Mouse (Mus musculus) kidney, postnatal 0 days (tissue): ENCODE measurements at regions not wholly inside any gene's neighbourhood (a gene's known extent, or its start where the extent isn't known, plus 50 kb on each side); places are given as distances from the start of the nearest gene placed in this dataset.

ENCODE experiments used
- ATAC-seq: fragments of 200-750 bp; cut with Nextera tagmentation; replicated peaks from 2 replicates; pipeline ENCODE4 v1.8.0; 2017; ENCODE audit warnings: low read depth, moderate number of reproducible peaks, moderate TSS enrichment, moderate library complexity; ENCODE audit not compliant: low FRiP score
- DNase-seq: peaks from one replicate; pipeline ENCODE4 v3.0.0-alpha.2; 2016; ENCODE audit warnings: low spot score
- H3K27ac ChIP-seq: fragments of 300-500 bp; sonication (generic); 2 replicates; pipeline ENCODE4 v1.5.1; 2014; ENCODE audit warnings: mild to moderate bottlenecking
- H3K27me3 ChIP-seq: fragments of 300-500 bp; sonication (generic); 2 replicates; pipeline ENCODE4 v1.6.1; 2014; ENCODE audit warnings: low read length, mixed read lengths; ENCODE audit not compliant: insufficient read depth
- H3K36me3 ChIP-seq: fragments of 300-500 bp; sonication (generic); 2 replicates; pipeline ENCODE4 v1.6.1; 2014; ENCODE audit warnings: low read length, mixed read lengths; ENCODE audit not compliant: insufficient read depth
- H3K4me1 ChIP-seq: fragments of 300-500 bp; sonication (generic); replicated peaks from 2 replicates; pipeline ENCODE4 v1.6.1; 2014; ENCODE audit warnings: antibody characterized with exemption, low read length, mixed read lengths; ENCODE audit not compliant: insufficient read depth
- H3K4me2 ChIP-seq: fragments of 300-500 bp; sonication (generic); 2 replicates; pipeline ENCODE4 v1.6.1; 2014; ENCODE audit warnings: mild to moderate bottlenecking, low read length, moderate library complexity, mixed read lengths
- H3K4me3 ChIP-seq: fragments of 300-500 bp; sonication (generic); replicated peaks from 2 replicates; pipeline ENCODE4 v1.5.1; 2014; ENCODE audit warnings: low read depth, low read length
- H3K9ac ChIP-seq: fragments of 300-500 bp; sonication (generic); 2 replicates; pipeline ENCODE4 v1.6.1; 2014; ENCODE audit warnings: low read depth, low read length
- H3K9me3 ChIP-seq: fragments of 300-500 bp; sonication (generic); replicated peaks from 2 replicates; pipeline ENCODE4 v1.6.1; 2016; ENCODE audit warnings: low read length, inconsistent platforms, mixed read lengths
- CTCF ChIP-seq: IDR thresholded peaks from 2 replicates; pipeline ENCODE4 v1.5.1; 2016; ENCODE audit warnings: antibody characterized with exemption, low read depth, mild to moderate bottlenecking, moderate library complexity
- WGBS: fragments of 180-500 bp; shearing (Covaris S2); extraction: QIAGEN DNeasy Blood & Tissue Kit; methylation state at CpG from one replicate; pipeline ENCODE4 v1.1.7; 2014; 5-methylcytosine and 5-hydroxymethylcytosine counted together

DNA sequence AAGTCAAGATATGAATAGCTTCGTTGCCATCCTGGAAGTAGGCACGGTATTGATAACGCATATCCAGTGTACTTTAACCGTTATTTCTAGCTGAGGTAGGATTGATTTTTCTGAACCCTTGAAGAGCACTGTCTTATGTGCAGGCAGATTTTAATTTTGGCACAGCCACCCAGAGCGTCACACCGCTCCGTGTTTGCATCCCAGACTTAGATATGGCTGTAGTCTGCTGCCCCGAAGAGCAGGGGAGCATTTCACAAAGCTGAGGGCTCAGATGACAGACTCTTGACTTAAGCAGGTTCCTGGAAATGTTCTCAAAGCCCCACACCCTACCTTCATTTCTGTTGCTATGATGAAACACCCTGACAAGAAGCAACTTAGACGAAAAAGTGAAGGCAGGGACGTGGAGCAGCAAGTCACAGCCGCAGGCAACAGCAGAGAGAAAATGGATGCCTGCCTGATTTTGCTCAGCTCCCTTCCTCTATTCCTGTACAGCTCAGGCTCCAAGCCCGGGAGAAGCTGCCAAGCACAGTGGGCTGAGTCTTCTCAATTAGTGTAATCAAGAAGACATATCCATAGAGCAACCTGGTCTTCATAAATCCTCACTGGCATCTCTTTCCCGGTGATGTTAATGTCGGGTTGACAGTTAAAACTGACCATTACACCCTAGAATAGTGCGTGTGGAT, 164.9 kb upstream of the Cdh4 start:
- no peaks in the 10 kb centered on the region for H3K27me3 ChIP-seq
- H3K4me1 ChIP-seq: no peaks in the 10 kb centered on the region
- ATAC-seq (no peak), DNase-seq (no peak)
- WGBS: 87% methylated on average over 15 of the region's 15 CpGs
- no peak for TF ChIP-seq CTCF
- no peak overlapping the region for H3K4me3 ChIP-seq
- no peak overlapping the region for H3K27ac ChIP-seq
- no peaks in the 10 kb centered on the region for H3K9me3 ChIP-seq
- no peak overlapping the region for H3K9ac ChIP-seq
- H3K36me3 ChIP-seq: no peaks in the 10 kb centered on the region
- no peak overlapping the region for H3K4me2 ChIP-seq

DNA sequence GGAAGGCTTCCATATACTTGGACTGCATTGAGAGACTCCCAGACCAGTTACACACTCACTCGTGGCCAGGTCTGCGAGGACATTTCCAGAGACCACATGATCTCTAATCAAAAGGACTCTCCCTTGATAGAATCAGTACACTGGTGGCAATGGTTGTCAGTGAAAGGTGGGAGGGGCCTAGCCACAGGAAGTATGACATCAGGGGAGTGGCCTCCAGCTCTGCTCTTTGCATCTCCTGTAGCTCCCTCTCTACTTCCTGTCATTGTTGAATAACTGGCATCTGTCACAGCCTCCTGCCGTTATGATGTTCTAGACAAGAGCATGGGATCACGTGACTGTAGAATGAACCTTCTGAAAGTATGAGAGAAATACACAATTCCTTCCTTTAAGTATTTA, 164.3 kb upstream of the Cdh4 start:
- no peak overlapping the region for H3K4me3 ChIP-seq
- no peak for ATAC-seq

DNA sequence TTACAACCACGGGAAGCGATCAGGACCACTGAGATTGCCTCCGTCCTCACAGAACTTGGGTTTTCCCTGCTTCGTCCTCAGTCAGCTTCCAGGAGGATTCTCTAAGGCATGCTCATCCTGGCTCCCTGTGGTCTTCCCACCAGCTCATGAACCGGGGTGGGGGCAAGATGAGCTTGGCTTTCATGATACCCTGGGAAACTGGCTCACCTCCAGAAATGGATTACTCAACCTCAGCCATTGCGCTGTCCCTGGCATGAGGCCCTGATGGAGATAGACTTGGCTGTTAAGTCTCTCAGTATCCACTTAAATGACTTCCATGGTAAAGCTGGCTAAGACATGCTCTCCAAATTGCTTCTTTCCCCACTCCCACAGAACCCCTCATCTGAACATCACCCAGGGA, 160.0 kb upstream of the Cdh4 start:
- H3K4me2 ChIP-seq: no peak overlapping the region
- no peaks in the 10 kb centered on the region for H3K36me3 ChIP-seq
- DNase-seq (no peak), ATAC-seq (no peak)
- no peak overlapping the region for H3K4me3 ChIP-seq
- no peak for TF ChIP-seq CTCF
- 87% methylated on average over 6 of the region's 6 CpGs for WGBS
- no peaks in the 10 kb centered on the region for H3K4me1 ChIP-seq
- H3K9me3 ChIP-seq: no peaks in the 10 kb centered on the region
- H3K27ac ChIP-seq: no peak overlapping the region
- no peaks in the 10 kb centered on the region for H3K27me3 ChIP-seq
- no peak overlapping the region for H3K9ac ChIP-seq

More for the DNA sequence above, 164.3 kb upstream of the Cdh4 start:
- Histone ChIP-seq H3K27me3 (no peaks in the 10 kb centered on the region), H3K4me1 (no peaks in the 10 kb centered on the region), H3K4me2 (no peak overlapping the region), H3K9ac (no peak overlapping the region), H3K27ac (no peak overlapping the region), H3K36me3 (no peaks in the 10 kb centered on the region), H3K9me3 (no peaks in the 10 kb centered on the region)
- TF ChIP-seq CTCF: no peak
- WGBS: 81% methylated on average over 4 of the region's 4 CpGs
- DNase-seq: no peak

DNA sequence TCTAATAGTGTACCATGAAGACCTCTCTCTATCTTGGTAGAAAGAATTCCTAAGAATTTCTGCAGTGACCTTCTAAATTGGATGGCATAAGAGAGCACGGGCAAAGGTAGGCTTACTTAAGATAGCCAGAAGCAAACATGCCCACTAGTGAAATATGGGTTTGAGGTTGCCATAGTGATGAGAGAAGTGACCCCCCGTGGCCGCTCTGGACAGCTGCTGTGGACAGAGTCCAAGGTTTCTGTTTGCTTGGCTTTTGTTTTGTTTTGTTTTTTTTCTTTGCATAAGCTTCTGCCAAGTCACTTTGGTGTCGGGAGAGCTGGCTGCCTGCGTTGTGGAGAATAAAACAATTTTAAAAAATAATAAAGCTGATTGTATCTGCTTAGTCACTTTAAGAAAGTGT, 151.8 kb upstream of the Cdh4 start:
- no peak for DNase-seq
- Histone ChIP-seq H3K27ac (no peak overlapping the region), H3K4me2 (no peak overlapping the region), H3K27me3 (no peaks in the 10 kb centered on the region), H3K9me3 (no peaks in the 10 kb centered on the region), H3K4me3 (no peak overlapping the region), H3K9ac (no peak overlapping the region), H3K4me1 (no peaks in the 10 kb centered on the region), H3K36me3 (no peaks in the 10 kb centered on the region)
- no peak for ATAC-seq
- WGBS: 34% methylated on average over 5 of the region's 5 CpGs
- TF ChIP-seq CTCF: no peak

DNA sequence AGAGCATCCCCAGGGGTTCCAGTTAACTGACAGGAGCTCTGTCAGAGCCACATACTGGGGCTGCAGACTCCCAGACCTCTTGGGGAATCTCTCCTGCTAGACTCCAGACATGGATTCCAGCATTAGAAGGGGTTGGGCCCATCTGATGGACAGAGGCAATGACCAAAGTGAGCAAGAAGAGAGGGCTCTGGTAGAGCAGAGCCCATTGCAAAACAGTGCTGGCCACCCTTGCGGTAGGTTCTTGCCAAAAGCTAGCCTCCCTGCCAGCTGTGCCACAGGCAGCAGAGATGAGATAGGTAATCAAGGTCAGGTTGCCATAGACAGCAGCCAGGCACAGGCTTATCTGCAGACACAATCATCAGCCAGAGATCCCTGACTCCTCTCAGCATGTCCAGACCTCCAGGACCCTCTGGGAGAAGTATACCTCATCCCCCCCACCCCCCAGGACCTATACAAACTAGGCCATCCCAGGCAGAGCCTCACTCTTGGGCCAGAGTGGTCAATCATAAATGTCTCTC, 151.1 kb upstream of the Cdh4 start:
- Histone ChIP-seq H3K27me3 (no peaks in the 10 kb centered on the region), H3K4me3 (no peak overlapping the region), H3K4me2 (no peak overlapping the region), H3K9ac (no peak overlapping the region), H3K9me3 (no peaks in the 10 kb centered on the region), H3K4me1 (no peaks in the 10 kb centered on the region), H3K36me3 (no peaks in the 10 kb centered on the region), H3K27ac (no peak overlapping the region)
- TF ChIP-seq CTCF: no peak
- no peak for ATAC-seq
- DNase-seq: no peak
- WGBS: 100% methylated on average over 1 of the region's 1 CpGs

DNA sequence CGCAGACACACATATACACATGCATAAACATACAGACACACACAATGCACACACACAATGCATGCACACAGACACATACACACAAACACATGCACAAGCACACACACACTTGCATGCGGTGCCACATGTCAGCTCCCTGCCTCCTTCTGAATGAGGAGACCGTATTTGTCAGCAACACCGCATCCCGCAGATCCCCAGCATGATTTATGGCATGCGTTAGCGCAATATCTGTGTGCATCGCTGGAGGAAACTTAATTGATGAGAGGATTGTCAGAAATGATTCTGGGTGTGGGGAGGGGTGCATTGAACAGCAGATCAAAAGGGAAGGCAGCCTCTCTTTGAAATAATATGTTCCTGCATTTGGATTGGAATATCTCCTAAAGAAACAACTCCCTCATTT, 150.3 kb upstream of the Cdh4 start:
- H3K9me3 ChIP-seq: no peaks in the 10 kb centered on the region
- H3K4me2 ChIP-seq: no peak overlapping the region
- H3K4me1 ChIP-seq: no peaks in the 10 kb centered on the region
- no peak overlapping the region for H3K9ac ChIP-seq
- TF ChIP-seq CTCF: no peak
- H3K27me3 ChIP-seq: no peaks in the 10 kb centered on the region
- no peak for DNase-seq
- H3K27ac ChIP-seq: no peak overlapping the region
- no peaks in the 10 kb centered on the region for H3K36me3 ChIP-seq
- no peak for ATAC-seq
- WGBS: 63% methylated on average over 8 of the region's 8 CpGs
- no peak overlapping the region for H3K4me3 ChIP-seq

DNA sequence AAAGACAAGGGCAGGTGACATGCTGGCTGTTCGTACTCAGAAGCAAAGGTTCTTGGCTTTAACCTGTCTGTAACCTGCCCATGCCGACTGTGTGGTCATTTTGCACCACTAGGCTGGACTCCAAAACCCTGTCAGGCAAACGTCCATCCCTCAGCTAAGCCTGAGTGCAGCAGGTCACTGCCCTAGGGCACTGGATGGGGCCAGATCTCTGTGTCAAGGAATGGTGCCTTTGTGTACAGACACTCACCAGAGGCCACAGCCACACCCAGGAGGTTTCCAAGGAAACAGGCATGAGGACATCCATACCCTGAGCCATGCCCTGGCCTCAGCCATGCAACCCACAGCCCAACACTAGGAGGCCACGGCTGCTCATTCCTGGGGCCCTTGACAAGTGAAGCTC, 149.7 kb upstream of the Cdh4 start:
- Histone ChIP-seq H3K27me3 (no peaks in the 10 kb centered on the region), H3K27ac (no peak overlapping the region), H3K4me3 (no peak overlapping the region), H3K36me3 (no peaks in the 10 kb centered on the region), H3K9me3 (no peaks in the 10 kb centered on the region), H3K4me2 (no peak overlapping the region), H3K4me1 (no peaks in the 10 kb centered on the region), H3K9ac (no peak overlapping the region)
- no peak for DNase-seq
- no peak for TF ChIP-seq CTCF
- 0 out of 2 replicates have a peak, but pooled peaks have one; percentile 43 for ATAC-seq
- 35% methylated on average over 4 of the region's 4 CpGs for WGBS
